Mouse (Mus musculus) kidney, adult 10 weeks (tissue): Measurements from ENCODE around the gene Alpi. TPM values are rescaled to one million over a fixed set of nuclear protein-coding genes. Genes with fewer than 3 reads are reported as not detected.

Experiments
- polyA plus RNA-seq: library from polyadenylated mRNA; stranded (reverse); fragments of 350-450 nt; fragmentation: Illumina TruSeq; extraction: RNeasy Lipid Tissue Mini Kit (QIAGEN cat#74804); gene quantifications from one replicate; pipeline ENCODE4 v1.2.3, GENCODE M21; 2014; ENCODE audit warnings: low read depth, low replicate concordance

Alpi gene
- polyA plus RNA-seq = not detected

DNA sequence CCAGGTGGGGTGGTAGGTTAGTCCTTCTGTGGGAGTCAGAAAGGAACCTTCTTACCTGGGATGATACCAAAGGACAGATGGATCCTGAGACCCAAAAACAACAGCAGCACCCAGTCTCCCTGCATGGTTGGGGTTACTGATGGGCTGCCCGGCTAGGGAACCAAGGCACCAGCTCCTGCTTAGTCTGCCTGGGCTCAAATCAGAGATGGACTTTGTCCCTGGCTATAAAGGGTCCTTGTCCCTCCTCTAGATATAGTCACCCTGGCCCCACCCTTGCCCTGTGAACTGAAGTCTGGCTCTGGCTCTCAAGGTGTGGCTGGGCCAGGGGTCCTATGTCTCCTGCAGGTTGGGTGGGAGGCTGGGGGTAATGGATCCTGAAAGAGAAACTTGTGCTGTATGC lies at the start of gene Alpi:
Gene Alpi (minus strand): TSS at position 196 of the 400 bp plus-strand sequence.

DNA sequence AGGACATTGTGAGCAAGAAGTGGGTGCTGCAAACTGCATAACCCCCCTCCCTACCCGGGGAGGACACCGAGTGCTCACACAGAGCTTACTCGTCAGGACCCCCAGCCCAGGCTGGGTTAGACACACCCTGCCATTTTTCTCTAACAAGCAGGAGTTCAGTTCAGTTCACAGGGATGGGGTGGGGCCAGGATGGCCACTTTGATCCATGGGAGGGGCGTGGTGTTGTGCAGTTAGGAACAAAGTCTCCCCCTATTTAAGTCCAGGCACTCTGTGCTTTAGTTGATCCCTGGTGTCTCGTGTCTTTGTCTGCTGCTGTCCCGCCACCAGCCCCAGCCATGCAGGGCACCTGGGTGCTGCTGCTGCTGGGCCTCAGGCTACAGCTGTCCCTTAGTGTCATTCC lies 23.3 kb upstream of the Alpi start, which contains the start of gene Akp3:
Gene Akp3 (plus strand): TSS at position 301 of the 400 bp plus-strand sequence.

DNA sequence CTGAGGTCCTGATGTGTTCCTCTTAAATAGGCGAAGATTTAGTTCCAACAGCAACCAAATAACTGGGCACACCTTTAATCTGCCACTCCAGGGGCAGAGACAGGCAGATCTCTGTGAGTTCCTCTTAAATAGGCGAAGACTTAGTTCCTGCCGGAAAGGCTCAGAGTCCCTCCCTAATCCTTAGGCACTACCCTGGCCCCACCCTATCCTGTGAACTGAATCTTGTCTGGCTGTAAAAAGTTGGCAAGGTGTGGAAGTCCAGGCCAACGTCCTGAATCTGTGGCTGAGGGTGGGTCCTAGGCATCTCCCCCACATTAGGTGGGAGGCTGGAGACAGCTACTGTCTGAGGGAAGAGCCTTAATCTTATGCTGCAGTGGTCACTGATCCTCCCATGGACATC lies 11.6 kb downstream of the Alpi start, which contains the start of gene Alppl2:
Gene Alppl2 (minus strand): TSS at position 101 of the 400 bp plus-strand sequence.

Other genes starting within 250 kb of the Alpi start
- gene Alppl2, start 11.7 kb downstream of the Alpi start, polyA plus RNA-seq = not detected
- not detected for gene Akp3, start 23.4 kb upstream of the Alpi start, polyA plus RNA-seq
- gene Ecel1, start 54.9 kb upstream of the Alpi start, polyA plus RNA-seq = not detected
- gene Prss56, start 81.7 kb upstream of the Alpi start, polyA plus RNA-seq = not detected
- not detected for gene Chrnd, start 89.0 kb upstream of the Alpi start, polyA plus RNA-seq
- not detected for gene Chrng, start 103.1 kb upstream of the Alpi start, polyA plus RNA-seq
- 26.8 TPM for gene Eif4e2, start 112.3 kb upstream of the Alpi start, polyA plus RNA-seq
- gene Efhd1, start 162.8 kb upstream of the Alpi start, polyA plus RNA-seq = 324 TPM
- 114 TPM for gene Gigyf2, start 225.4 kb upstream of the Alpi start, polyA plus RNA-seq